Mouse (Mus musculus) hindbrain, postnatal 0 days (tissue): ENCODE measurements around the gene Kcnj12. TPM values are rescaled to one million over a fixed set of nuclear protein-coding genes. Genes with fewer than 3 reads are reported as not detected.

ENCODE experiments used
- ATAC-seq: fragments of 200-750 bp; cut with Nextera tagmentation; 2 replicates; pipeline ENCODE4 v1.8.0; 2017; ENCODE audit warnings: mild to moderate bottlenecking, moderate TSS enrichment, moderate library complexity
- DNase-seq: peaks from one replicate; pipeline ENCODE4 v3.0.0-alpha.2; 2015; ENCODE audit warnings: low spot score
- H3K27ac ChIP-seq: fragments of 300-500 bp; sonication (generic); 2 replicates; pipeline ENCODE4 v1.5.1; 2014; ENCODE audit warnings: mild to moderate bottlenecking
- H3K27me3 ChIP-seq: fragments of 300-500 bp; sonication (generic); 2 replicates; pipeline ENCODE4 v1.6.1; 2014; ENCODE audit warnings: low read length, mixed read lengths; ENCODE audit not compliant: insufficient read depth
- H3K36me3 ChIP-seq: fragments of 300-500 bp; sonication (generic); 2 replicates; pipeline ENCODE4 v1.6.1; 2014; ENCODE audit warnings: low read length, mixed read lengths; ENCODE audit not compliant: insufficient read depth
- H3K4me1 ChIP-seq: fragments of 300-500 bp; sonication (generic); 2 replicates; pipeline ENCODE4 v1.6.1; 2014; ENCODE audit warnings: antibody characterized with exemption, low read length, mixed read lengths; ENCODE audit not compliant: insufficient read depth
- H3K4me2 ChIP-seq: fragments of 300-500 bp; sonication (generic); 2 replicates; pipeline ENCODE4 v1.6.1; 2014; ENCODE audit warnings: low read depth, mild to moderate bottlenecking, low read length, moderate library complexity, mixed read lengths
- H3K4me3 ChIP-seq: fragments of 300-500 bp; sonication (generic); 2 replicates; pipeline ENCODE4 v1.5.1; 2014; ENCODE audit warnings: low read length
- H3K9ac ChIP-seq: fragments of 300-500 bp; sonication (generic); replicated peaks from 2 replicates; pipeline ENCODE4 v1.6.1; 2014; ENCODE audit warnings: mild to moderate bottlenecking, low read length, moderate library complexity, mixed read lengths
- H3K9me3 ChIP-seq: fragments of 300-500 bp; sonication (generic); 2 replicates; pipeline ENCODE4 v1.6.1; 2016; ENCODE audit warnings: low read length, mixed read lengths
- CTCF ChIP-seq: IDR thresholded peaks from 2 replicates; pipeline ENCODE4 v1.5.1; 2016; ENCODE audit warnings: antibody characterized with exemption, control low read depth, low read depth
- WGBS: fragments of 180-500 bp; shearing (Covaris S2); extraction: QIAGEN DNeasy Blood & Tissue Kit; methylation state at CpG from one replicate; pipeline ENCODE4 v1.1.7; 2014; 5-methylcytosine and 5-hydroxymethylcytosine counted together
- polyA plus RNA-seq: library from polyadenylated mRNA; unstranded; fragments of >200 nt; fragmentation: Nextera tagmentation; extraction: Ambion mirVana; gene quantifications from 2 replicates; pipeline ENCODE4 v1.2.1, GENCODE M21; 2015
- total RNA-seq: library from RNA; depleted of rRNA; stranded (reverse); fragments of >200 nt; gene quantifications from 2 replicates; pipeline ENCODE4 v1.2.3, GENCODE M21; 2014

Gene Kcnj12
- total and polyA plus RNA-seq, 2 experiments from 2014 or later = 3.3 to 16.0 TPM

GRCm38 (mm10) chr11:61065620-61066019, 43.3 kb downstream of the Kcnj12 start:
- no peak overlapping the region for H3K27ac ChIP-seq
- no peaks in the 10 kb centered on the region for H3K4me1 ChIP-seq
- no peaks in the 10 kb centered on the region for H3K27me3 ChIP-seq
- WGBS = 93% methylated on average over 6 of the region's 6 CpGs
- ATAC-seq (no peak), DNase-seq (no peak)
- H3K9ac ChIP-seq = no peak overlapping the region
- no peaks in the 10 kb centered on the region for H3K36me3 ChIP-seq
- H3K4me2 ChIP-seq = no peak overlapping the region
- TF ChIP-seq CTCF = no peak
- H3K9me3 ChIP-seq = no peaks in the 10 kb centered on the region
- no peak overlapping the region for H3K4me3 ChIP-seq

GRCm38 (mm10) chr11:61067133-61067835, 44.9 kb downstream of the Kcnj12 start:
- WGBS = 89% methylated on average over 9 of the region's 9 CpGs
- H3K9me3 ChIP-seq = no peaks in the 10 kb centered on the region
- TF ChIP-seq CTCF = no peak

GRCm38 (mm10) chr11:61068866-61069265, 46.5 kb downstream of the Kcnj12 start:
- peak; percentile 15 for DNase-seq
- no peak for TF ChIP-seq CTCF

More at GRCm38 (mm10) chr11:61067133-61067835, 44.9 kb downstream of the Kcnj12 start:
- no peak overlapping the region for H3K27ac ChIP-seq
- no peak overlapping the region for H3K9ac ChIP-seq
- no peak overlapping the region for H3K4me3 ChIP-seq
- no peaks in the 10 kb centered on the region for H3K36me3 ChIP-seq
- ATAC-seq (no peak), DNase-seq (no peak)
- H3K4me2 ChIP-seq = no peak overlapping the region
- no peaks in the 10 kb centered on the region for H3K27me3 ChIP-seq
- H3K4me1 ChIP-seq = no peaks in the 10 kb centered on the region

GRCm38 (mm10) chr11:61069645-61070044, 47.3 kb downstream of the Kcnj12 start:
- Histone ChIP-seq H3K9me3 (no peaks in the 10 kb centered on the region), H3K9ac (no peak overlapping the region), H3K36me3 (no peaks in the 10 kb centered on the region), H3K4me3 (no peak overlapping the region), H3K27ac (no peak overlapping the region), H3K27me3 (no peaks in the 10 kb centered on the region), H3K4me1 (no peaks in the 10 kb centered on the region), H3K4me2 (no peak overlapping the region)
- TF ChIP-seq CTCF = no peak
- ATAC-seq = no peak
- no peak for DNase-seq
- WGBS = 97% methylated on average over 18 of the region's 18 CpGs

More at GRCm38 (mm10) chr11:61068866-61069265, 46.5 kb downstream of the Kcnj12 start:
- no peaks in the 10 kb centered on the region for H3K27me3 ChIP-seq
- 59% methylated on average over 10 of the region's 10 CpGs for WGBS
- H3K4me2 ChIP-seq = no peak overlapping the region
- no peak overlapping the region for H3K9ac ChIP-seq
- H3K4me1 ChIP-seq = no peaks in the 10 kb centered on the region
- no peaks in the 10 kb centered on the region for H3K36me3 ChIP-seq
- no peak overlapping the region for H3K27ac ChIP-seq
- H3K4me3 ChIP-seq = no peak overlapping the region
- no peaks in the 10 kb centered on the region for H3K9me3 ChIP-seq
- no peak for ATAC-seq

- 87% methylated on average over 5 of the region's 5 CpGs for WGBS
- no peak for TF ChIP-seq CTCF
- Histone ChIP-seq H3K36me3 (no peaks in the 10 kb centered on the region), H3K9ac (no peak overlapping the region), H3K4me1 (no peaks in the 10 kb centered on the region), H3K4me2 (no peak overlapping the region), H3K27ac (no peak overlapping the region), H3K4me3 (no peak overlapping the region), H3K9me3 (no peaks in the 10 kb centered on the region), H3K27me3 (no peaks in the 10 kb centered on the region)
- ATAC-seq (no peak), DNase-seq (no peak)
Measured at GRCm38 (mm10) chr11:61074646-61075317, 52.4 kb downstream of the Kcnj12 start.

GRCm38 (mm10) chr11:61075361-61076326, 53.3 kb downstream of the Kcnj12 start:
- TF ChIP-seq CTCF = no peak
- no peak for DNase-seq
- H3K9ac ChIP-seq = no peak overlapping the region
- ATAC-seq = no peak
- no peaks in the 10 kb centered on the region for H3K27me3 ChIP-seq
- no peaks in the 10 kb centered on the region for H3K4me1 ChIP-seq
- H3K4me3 ChIP-seq = no peak overlapping the region
- WGBS = 81% methylated on average over 15 of the region's 15 CpGs
- no peak overlapping the region for H3K4me2 ChIP-seq
- no peak overlapping the region for H3K27ac ChIP-seq
- no peaks in the 10 kb centered on the region for H3K9me3 ChIP-seq
- no peaks in the 10 kb centered on the region for H3K36me3 ChIP-seq
